Mouse (Mus musculus): ENCODE data around the gene Cckar.
"Not testable (repeated sequence)": the region's sequence is repeated elsewhere in the genome, so short reads cannot be mapped to it uniquely, and the experiment has no call there.

Gene Cckar

DNA sequence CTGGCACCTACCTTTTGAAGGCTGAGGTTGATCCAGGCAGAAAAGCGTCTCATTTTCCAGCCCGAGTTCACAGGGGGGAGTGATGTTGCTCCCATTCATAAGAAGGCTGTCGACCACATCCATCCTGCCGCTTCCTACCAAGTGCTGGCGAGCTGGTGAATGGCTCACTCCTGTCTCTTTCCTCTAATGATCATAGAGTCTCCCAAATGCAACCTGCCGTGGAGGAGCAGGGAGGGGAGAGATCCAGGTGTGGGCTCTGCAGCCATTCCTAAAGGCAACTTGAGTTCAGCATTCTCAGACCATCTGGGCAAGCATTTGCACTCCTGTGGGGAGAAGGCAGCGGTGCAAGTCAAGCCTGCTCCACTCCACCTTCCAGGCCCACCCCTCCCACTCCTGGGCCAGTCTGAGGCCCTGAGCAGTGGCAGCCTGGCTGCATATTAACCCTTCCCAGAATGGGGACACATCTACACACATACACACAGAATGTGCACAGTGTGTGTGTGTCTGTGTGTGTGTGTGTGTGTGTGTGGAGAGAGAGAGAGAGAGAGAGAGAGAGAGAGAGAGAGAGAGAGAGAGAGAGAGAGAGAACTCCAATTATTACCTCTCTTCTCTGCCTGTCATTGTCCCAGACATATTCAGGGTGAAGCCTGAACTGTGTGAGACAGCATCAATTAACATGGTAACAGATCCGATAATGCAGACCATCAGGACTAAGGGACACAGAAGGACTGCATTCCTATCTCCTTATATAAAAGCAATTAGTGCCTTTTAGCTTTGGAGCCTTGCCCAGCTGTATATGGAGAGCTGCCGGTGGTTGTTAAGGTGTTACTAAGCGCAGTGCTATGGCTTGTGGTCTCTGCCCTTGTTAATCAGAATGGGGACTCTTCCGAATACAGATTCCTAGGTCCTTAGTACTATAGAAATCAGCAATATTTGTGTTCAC, at the start of gene Cckar:
Gene Cckar, minus strand, starts transcription at position 471 of the 943 bp plus-strand sequence.
- DNase-seq = no peak

DNA sequence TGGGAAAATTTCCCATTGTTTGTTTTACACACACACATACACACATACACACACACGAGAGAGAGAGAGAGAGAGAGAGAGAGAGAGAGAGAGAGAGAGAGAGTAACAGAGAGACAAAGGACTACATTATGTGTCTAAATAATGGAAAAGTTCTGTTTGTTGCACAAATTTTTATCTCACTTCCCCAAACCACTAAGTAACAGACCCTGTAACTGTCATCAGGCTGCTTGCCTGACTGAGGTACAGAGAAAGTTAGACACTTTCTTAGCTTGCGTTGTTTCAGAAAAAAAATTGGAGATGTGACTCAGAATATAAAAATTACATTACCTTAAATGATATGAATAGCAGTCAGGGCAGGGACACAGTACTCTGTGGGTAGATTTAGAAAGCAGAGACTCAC, 36.6 kb upstream of the Cckar start:
- DNase-seq = no peak

DNA sequence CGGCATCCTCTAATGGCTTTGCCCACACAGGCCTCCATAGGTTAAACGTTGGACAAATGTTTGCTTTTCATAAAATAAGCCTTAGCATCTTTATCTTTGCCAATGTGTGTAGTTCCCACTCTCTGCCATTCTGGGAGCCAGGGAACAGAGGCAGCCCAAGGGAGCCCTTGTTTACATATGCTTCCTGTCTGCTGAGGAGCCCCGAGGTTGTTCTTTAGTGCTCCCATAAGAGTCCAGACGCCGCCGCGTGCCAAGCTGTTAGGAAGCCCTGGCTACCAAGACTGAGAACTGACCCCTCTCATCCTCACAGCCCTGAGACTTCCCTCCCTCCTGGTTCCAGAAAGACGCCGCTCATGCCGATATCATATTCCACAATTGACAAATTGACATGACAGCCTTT, 25.4 kb upstream of the Cckar start:
- no peak for DNase-seq

DNA sequence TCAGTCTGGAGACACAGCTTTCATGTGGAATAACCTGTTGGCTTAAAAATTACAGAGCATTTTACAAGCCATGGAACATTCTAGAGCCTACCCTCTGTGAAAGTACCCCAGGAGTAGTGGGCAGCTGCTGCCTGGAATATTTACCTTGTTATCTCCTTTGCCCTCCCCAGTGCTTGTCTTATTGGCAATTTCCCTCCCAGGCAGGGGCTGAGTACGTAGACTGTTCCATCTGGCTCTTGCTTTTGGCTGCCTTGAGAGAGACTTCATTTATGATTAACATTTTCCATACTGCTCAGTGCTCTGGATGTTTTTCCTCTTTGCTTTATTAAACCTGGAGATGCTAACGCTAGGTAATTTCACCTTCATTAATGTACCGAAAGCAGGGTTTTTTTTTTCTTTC, 20.1 kb upstream of the Cckar start:
- no peak for DNase-seq

DNA sequence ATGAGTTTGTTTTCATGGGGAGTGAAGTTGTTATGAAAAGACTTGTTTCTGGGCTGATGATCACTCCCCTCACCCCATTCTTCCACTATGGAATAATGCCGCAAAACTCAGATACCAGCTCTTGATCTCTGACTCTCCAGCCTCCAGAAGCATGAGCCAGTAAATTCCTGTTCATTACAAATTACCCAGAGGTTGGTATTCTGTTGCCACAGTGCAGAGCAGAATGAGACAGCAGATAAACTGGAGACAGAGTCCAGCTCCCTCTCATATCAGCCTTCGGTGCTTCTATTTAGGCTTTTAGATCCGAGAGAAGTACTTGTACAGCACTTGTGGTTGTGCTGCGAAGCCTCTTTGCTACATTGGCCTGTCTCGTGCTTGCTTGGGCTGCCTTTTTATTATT, 18.5 kb upstream of the Cckar start:
- DNase-seq = no peak

DNA sequence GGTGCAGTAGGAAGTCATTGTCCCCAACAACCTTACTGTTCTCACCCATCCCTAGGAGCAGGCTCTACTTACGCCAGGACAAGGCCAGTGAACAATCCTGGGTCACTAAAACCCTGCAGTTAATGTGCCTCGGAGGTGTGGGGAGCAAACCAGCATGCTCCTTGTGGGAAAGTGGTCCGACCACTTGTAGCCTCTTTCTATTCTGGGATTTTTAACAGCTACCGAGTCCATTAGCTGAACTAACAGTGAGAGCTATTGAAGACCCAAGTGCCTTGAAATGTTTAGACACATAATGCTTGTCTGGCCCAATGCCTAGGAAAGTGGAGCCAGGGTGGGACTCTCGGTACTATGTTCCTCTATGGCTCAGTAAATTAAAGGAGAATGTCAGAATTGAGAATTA, 9.0 kb upstream of the Cckar start:
- DNase-seq = no peak

DNA sequence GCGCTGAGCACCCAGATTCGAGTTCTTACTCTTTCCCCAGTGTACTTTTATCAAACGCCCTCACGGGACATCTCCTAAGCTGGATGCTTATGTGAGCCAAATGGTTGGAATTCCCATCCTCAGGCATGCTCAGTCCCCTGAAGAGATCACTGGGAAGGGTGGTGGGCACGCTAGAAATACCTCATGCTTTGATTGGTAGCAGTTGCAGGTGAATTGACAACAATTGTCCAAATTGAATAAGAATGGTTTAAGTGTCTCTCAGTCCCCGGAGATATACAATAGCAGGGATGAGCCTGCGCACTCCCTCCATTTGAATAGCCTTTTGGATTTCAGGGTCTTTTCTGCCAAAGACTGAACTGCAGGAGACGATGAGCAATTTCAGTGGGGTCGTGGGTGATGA, 3.8 kb upstream of the Cckar start:
- DNase-seq = no peak

DNA sequence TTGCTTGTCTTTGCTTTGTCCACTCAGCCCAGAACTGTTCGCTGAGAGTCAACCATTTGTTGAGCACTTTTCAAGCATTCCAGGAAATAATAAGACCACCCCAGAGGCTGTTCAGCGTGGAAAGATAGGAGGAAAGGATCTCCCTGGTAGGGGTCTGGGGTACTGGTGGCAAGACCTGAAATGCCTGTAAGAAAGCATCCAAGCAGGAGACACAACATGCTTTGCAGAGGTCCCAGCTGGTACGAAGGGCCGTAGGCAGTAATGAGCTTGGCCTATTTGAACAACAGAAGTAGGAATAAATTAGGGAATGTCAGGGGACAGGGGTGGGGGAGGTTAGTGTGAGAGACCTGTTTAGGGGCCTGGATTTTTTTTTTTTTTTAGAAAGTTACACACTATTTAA, 686 bp upstream of the Cckar start:
- no peak for DNase-seq

DNA sequence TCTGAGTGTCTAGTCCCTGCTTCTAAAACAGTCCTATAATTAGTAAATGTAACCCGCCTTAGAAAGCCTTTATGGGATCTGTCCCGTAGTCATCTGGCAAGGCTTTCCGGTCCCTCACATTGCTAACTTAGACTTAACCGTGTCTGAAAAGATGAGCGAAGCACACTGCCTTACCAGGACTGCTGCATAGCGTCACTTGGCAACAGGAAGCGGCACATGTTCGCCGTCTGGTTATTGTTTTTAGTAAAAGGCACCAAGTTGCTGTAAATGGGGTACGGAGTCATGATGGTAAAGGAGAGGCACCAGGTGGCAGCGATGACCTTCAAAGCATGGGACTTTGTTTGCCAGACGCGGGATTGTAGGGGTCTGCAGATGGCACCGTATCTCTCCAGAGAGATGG, 4.8 kb downstream of the Cckar start:
- no peak for DNase-seq

DNA sequence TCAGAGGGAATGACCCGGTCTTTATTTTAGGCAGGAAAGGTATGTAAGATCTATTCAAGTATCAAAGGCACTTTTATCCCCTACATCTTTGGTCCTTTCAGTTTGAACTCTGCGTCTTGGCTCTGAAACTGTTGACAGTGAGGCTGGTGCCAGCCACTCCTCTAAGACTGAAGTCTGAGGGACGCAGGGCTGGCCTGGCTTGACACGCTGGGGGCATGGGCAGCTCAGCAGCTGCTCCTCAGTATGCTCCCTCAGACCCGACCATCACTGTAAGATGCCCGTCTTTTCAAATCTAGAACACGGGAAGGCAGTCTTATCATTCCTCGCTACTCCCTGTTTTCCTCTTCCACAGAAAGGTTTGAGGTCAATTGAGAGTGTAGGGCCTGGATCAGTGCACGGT, 9.7 kb downstream of the Cckar start:
- no peak for DNase-seq

DNA sequence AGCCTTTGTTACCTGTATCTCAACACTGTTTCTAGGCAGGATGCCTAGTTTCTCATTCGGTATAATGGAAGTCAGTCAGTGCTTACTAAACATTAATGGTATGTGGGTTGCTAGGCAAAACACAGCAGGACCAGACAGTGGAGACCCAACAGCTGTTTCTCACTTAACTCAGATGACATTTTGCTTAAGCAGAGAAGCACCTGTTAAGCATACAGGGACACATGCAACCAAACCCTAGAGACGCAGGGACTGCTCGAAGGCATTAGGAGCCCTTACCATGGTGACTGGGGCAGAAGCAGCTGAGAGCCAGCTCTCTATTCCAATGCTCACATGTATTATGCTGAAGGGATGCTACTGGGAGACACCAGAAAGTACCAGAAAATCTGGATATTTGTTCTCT, 10.8 kb downstream of the Cckar start:
- no peak for DNase-seq

DNA sequence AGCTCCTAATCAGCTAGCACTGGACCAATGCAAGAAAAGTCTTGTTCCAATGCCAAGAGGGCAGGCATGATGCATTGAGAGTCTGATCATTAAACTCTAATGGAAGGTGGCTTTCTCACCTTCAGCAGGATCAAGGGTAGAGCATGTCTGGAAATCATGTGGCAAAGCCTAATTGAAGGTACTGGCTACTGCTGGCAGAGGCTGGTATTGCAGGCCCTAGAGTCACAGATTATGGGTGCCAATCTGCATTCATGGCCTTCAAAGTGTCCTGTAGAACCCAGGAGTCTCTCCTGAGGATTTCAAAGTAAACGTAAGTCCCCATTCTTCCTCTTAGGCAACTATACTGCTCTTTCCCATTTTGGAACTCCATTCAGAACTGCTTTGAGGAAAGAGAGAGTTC, 14.8 kb downstream of the Cckar start:
- DNase-seq = no peak

DNA sequence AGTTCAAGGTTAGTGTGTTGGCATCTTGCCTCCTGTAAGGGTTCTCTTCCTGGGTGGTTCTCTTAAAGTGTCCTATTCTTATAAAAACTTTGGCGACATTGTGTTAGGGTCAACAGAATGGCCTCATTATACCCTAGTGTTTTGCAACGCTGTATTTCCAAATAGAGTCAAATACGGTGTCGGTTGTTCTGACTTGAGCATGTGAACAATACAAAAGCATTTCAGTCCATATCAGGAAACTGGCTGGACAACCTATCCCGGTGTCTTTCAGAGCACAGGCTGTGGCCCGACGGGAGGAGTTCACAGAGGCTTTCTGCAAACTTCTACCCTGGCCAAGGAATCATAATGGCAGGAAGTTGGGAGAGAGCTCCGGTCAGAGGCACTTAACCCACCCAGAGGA, 15.4 kb downstream of the Cckar start:
- no peak for DNase-seq

DNA sequence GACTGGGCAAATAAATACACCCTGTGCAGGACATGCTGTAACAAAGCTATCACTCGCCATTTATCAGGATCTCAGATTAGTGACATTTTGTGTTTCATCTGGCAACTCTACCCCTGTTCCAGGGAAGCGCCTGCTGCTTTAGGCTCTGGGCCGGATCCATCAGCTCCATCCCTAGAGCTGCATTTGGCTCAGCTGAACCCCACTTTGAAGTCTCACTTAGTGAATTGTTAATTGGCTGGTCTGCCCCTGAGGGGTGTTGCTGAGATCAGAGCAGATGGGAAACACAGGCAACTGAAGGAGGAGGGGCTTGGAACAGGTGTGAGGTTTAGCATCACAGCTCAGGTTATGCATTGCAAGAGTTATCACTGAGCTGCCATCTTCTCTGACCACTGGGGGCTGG, 15.9 kb downstream of the Cckar start:
- no peak for DNase-seq

DNA sequence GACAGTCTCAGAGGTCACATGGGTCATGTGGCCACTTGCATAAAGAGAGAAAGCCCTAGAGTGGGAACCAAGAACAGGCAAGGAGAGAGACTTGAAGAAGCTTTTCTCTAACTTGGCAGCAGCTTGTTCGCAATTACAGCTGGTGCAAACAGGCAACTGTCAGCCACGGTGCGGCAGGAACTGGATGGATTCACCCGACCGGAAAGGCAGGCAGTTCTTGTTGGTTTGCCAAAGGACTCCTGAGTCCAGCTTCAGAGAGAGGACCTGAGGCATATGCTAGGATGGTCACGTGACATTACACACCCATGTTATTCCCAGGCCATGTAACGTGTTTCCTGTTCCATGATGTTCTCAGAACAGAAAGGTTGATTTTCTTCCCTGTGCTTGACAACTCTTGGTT, 19.2 kb downstream of the Cckar start:
- no peak for DNase-seq

DNA sequence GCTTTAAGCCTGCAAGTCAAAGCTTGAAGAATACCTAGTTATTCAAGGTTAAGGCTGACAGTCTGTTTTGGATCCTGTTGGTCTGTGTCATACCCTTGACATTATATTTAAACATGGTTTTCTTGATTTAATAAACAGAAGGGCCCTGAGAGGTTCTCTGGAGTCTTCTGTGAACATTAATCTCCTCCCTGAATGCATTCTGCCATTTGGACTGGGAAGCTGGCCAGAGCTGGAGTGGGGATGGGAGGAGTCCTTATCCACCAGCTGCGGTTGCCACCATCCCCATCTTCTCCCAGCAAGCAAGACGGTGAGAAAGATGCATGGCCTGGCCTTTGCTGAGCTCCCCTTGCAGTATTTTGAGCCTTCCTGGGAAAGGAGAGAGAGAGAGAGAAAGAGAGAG, 21.1 kb downstream of the Cckar start:
- no peak for DNase-seq

DNA sequence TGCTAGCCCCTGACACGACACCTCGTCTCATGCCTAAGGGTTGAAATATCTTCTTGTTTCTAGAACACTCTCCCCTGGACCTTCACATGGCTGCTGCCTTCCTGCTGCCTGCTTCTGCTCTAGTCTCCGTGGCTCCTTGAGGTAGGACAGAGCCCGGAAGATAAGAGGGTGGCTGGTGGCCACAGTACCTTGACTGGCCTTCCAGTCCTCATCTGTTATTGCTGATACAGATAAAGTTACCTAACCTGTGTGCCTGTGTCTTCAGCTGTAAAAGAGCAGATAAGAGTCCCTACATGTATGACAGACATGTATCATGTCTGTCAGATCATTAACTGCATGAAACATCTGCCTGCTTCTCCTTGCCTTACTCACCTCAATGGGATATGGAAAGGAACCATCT, 21.9 kb downstream of the Cckar start:
- no peak for DNase-seq

DNA sequence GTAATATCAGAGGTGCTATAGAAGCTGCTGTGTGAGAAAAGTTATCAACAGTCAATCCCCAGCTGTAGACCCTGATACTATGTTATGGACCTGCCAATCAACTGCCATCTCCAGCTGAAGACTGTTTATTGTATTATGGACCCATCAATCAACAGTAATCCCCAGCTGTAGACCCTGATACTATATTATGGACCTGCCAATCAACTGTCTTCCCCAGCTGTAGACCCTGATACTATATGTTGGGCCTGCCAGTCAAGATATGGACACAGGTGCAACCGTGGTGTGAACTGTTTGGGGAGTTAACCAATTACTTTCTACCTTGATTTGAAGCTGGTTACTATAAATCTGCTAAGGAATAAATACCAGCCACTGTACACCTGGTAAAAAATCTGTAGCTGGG, 23.1 kb downstream of the Cckar start:
- DNase-seq = no peak

DNA sequence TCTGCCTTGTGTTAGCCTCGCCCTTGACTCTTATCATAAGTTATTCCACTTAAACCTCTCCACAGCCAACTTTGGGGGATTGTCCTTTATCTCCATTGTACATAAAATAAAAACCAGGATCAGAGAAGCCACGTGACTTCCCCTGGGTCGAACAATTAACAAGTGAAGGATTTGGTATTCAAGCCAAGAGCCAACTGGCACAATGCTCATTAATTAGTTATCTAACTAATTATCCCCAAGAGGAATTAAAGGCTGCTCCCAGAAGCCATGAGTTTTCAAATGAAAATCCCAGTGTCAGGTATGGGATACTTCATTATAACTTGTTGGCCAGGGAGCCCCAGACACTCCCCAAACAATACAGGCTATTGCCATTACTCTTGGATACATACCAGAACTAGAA, 23.6 kb downstream of the Cckar start:
- no peak for DNase-seq

DNA sequence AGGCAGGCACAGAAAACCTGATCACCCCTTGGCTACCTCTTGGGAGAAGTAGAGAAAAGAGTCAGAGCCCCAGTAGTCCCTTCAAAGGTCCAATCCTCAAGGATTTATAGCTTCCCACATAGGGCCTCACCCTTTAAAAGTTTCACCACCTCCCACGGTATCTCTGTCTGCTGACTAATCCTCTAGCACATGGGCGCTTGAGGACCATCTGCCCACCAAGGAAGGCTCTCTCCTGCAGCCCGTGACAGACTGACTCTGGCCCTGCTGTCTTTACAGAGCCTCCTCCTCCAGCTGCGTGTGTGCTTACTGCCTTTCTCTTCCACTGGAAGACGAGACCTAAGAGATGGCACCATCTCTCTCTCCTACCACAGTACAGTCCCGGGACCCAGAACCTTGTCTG, 27.9 kb downstream of the Cckar start:
- DNase-seq = no peak

DNA sequence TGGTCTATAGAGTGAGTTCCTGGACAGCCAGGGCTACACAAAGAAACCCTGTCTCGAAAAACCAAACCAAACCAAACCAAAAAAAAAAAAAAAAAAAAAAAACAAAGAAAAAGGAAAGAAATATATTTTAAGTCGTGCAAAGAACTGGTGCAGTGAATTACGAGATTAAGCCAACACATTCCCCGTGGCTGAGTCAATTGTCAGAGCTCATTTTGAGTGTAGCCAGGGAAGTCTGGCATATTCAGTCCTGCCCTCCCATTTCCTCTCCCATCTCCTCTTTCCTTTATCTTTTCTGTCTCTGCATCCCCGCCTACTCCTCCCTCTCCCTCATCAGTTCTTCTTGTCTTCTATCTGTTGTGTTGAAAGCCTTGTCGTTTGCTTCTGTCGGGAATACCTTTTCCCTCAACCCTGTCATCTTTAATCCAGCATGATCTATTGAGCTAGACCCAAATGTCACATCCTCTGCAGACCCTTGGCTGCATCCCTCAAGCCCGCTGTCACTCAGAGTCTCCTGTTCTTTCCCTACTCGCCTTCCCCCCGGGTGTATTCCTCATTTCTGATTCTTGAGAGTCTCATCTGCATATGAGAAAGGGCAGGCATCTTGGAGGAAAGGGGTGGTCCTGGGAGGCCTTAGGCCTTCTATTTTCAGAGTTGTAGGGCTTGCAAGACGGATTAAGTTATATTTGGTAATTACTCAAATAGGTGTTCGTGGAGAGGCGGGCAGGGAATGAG, 29.3 kb downstream of the Cckar start:
- no peak for DNase-seq

DNA sequence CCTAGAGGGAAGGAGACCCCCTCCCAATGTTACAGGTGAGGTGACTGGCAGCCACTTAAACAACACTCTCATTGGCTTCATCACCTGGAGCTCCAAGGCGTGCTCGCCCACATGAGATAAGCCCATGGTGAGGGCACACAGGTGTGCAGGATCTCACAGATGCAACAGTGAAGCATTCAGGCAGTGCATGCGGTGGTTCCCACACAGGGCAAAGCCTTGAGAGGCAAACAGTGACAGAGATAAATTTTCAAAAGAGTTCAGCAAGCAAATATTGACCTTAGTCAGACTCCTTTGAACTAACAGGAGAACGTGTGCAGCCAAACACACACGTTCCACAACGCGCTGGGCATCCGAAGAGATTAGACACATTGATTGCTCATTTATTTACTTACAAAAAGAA, 30.8 kb downstream of the Cckar start:
- no peak for DNase-seq

DNA sequence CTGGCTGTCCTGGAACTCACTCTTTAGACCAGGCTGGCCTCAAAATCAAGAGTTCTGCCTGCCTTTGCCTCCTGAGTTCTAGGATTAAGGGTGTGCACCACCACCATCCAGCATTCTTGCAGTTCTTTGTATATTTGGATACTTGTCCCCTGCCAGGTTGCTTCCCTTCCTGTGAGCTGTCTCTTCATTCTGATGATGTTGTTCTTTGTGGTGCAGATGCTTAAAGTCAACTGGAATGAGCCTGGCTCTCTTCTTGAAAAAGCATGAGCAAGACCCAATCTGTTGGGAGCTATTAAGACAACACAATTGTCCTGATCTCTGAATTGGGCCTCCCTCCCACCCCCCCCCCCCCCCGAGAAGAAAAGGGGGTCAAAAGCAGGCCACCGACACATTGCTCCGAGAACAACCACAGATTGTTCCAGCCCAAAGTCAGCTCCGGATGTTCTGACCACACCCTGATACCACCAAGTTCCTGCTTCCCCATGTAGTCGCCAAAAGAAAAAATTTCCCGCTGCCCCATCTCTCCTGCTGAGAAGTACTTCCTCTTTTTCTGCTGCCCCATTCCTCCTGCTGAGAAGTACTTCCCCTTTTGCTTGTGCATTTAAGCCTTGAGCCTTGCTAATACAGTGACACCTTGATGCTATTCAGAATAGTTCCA, 33.9 kb downstream of the Cckar start:
- not testable (repeated sequence) for DNase-seq

DNA sequence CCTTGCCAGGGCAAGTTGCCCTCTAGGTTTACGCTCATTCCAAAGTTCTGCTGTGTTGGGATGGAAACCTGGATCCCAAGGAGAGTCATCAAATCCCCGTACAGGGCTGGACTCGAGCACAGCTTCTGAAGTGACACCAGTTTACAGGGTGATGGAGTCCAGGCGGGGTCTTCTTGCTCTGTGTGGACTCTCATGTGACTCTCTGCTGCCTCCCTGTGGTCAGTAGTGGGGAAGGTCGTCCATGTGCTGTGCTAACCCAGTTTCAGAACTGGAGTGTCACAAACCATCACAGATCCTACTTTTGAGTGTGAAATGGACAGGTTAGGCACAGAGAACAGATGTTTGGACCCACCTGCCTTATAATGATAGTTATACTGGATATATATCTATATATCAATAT, 35.2 kb downstream of the Cckar start:
- DNase-seq = peak; percentile 61 to 66

Data from cerebellum, adult 18-20 months (tissue).